Mouse (Mus musculus): Measurements from ENCODE around the gene Cnmd.

Gene Cnmd

DNA sequence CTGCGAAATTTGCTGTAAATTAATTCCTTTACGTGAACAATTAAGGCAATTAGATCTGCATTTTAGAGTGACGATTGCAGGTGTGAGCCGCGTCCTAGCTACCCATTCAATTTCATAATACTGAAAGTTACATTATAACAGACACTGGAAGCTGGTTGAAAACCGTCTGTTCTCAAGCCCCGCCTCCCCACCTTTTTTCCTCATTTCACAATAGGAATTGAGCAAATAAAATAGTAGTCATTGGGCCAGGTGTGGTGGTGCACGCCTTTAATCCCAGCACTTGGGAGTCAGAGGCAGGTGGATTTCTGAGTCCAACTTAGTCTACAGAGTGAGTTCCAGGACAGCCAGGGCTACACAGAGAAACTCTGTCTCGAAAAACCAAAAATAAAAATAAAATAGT is 19.9 kb downstream of the Cnmd start:
- no peak for DNase-seq

DNA sequence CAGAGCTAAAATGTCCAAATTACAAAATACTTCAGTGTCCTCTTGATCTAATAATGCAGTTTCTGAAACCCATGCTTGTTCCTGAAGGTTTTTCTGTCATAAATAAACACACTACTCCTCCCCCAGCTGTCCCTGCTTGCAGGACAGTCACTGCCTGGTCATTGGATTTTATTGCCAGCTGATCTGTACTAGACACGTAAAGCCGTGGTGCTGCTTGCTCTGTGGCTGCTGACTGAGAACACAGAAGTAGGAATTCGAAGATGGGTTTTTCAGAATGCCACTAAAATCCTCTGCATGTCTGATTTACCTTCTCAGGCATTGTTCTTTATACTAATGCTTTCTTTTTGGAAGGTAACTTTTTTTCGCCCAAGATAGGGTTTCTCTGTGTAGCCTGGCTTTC is 25.2 kb downstream of the Cnmd start:
- DNase-seq: no peak

DNA sequence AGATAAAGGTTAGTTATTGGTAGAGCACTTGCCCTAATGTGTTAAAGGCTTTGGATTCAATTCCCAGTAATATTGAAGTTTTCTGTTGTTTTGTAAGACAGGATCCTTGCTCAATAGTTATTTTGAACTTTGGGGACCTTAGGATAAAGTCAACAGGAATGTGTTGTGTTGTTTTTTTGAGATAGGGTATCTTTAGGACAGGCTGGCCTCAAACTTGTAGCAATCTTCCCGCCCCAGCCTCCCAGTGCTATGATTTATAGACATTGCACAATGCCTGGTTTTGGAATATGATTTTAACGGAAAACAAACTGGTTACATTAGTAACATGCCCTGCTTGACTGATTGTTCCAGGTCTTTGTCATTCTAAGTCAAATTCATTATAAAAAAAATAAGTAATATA is 28.8 kb downstream of the Cnmd start:
- no peak for DNase-seq

DNA sequence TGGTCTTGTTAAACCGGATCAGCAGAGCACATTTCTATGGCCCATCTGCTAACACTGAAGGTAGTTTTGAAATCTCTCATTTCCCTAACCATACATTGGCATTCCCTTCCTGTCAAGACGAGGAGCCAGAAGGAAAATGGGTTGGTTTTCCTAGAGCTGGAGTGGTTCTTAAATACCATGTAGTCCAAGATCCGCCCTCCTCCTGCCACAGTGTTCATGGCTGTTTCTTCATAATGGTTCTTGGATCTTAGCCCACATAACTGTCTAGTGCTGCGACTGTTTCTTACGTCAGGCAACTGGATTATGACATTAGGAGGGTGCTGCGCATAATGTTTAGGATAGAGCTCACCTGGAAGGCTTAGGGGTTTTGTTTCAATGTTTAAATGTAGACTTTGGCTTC is 29.6 kb downstream of the Cnmd start:
- no peak for DNase-seq

DNA sequence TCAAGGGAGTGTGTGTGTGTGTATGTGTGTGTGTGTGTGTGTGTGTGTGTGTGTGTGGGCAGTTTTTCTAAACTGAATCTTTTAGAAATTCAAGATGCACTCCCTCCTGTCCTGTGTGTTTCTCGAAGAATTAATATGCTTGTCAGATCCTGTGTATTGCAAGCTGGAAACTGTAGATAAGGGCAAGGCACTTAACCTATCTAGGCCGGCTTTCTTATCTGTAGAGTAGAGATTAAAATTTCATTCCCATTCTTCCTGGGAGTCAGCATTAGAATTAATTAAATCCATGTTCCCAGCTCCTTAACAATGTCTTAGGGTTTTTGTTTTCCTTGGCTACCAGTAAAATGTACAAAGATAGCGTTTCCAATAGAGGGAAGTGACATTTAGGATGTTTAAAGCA is 40.8 kb downstream of the Cnmd start:
- no peak for DNase-seq

- DNase-seq: no peak
Observed at GRCm38 (mm10) chr14:79619802-79620201, 42.2 kb downstream of the Cnmd start.

DNA sequence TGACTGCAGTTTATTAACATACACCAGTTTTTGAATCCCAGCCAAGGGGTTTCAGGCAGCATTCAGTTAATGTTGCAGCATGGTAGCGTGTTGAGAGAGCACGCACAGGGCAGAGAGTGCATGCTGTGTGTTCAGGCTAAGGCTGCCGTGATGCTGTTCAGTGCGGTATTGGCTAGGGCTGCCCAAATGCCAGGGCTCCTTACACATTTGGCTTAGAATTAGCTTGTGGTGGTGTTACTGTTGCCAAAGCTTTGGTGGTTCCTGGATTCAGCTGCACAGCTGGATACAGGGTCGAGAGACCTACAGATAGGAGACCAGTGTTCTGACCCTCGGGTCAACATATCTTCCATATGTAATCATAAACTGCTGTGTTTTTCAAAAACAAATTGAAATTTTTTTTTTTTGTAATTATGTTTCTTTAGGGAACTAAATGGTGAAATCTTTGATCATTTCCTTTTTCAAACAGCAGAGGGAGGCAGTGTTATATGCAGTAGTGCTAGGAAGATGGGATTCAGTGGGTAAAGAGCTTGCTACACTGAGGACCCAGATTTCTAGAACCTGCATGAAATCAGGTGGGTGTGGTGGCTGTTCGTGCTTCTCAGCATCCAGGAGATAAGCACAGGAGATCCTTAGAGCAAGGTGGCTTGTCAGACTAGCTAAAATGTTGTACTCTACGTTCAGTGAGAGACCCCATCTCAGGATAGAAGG is 44.7 kb downstream of the Cnmd start:
- no peak for DNase-seq

DNA sequence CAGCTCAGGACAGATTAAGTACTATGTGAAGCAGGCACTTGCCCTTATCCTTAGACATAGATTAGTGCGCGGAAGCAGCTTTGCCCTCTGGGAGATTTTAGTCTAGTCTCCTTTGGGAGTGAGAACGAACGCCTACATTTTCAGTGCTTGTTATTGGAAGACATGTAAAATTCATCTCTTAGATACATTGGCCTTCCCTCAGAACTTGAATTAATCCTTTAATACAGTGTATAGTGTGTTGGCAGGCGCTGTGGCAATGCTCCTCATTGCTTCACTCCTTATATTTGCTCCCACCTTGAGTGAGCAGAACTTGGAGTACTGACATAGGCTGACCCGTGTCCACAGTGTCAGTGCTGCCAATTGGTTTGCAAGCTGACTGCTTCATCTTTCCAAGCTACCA is 53.7 kb downstream of the Cnmd start:
- DNase-seq: no peak

- no peak for DNase-seq
Observed at GRCm38 (mm10) chr14:79607352-79607751, 54.6 kb downstream of the Cnmd start.

DNA sequence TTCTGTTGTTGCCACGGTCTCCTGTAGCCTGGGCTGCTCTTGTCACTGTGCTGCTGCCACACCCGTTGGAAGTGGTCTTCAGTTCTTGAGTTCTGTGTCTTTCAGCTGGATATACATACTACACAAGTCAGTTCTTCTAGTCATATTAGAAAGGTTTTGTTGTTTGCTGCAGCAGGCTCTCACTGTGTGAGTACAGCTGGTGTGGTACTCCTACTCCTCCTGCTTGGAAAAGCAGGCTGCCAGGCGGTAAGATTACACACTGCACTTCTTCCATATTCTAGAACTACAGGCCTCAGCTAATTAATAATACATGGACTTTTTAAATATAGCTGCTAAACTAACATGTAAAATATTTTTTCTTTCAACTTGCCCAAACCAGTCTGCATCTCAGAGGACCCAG is 55.1 kb downstream of the Cnmd start:
- no peak for DNase-seq

- no peak for DNase-seq
Observed at GRCm38 (mm10) chr14:79606392-79606791, 55.6 kb downstream of the Cnmd start.

- no peak for DNase-seq
Observed at GRCm38 (mm10) chr14:79605881-79606280, 56.1 kb downstream of the Cnmd start.

- DNase-seq: no peak
Observed at GRCm38 (mm10) chr14:79596602-79597001, 65.4 kb downstream of the Cnmd start.

DNA sequence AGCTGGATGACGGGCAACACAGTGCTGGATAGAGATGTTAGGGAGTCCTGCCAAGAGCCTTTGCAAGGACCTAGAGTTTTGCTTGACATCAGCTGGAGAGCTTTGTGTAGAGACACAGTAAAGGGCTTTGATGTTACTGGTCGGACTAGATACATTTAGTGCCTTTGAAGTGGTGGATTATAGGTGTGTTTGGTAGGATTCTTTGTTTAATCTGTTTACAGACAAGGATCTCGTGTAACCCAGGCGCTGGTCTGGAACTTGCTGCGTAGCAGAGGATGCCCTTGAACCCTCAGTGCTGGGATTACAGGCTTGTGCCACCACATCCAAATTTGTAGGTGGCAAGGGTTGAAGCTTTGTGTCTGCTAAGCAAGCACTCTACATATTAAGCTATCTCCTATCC is 67.9 kb downstream of the Cnmd start:
- DNase-seq: no peak

DNA sequence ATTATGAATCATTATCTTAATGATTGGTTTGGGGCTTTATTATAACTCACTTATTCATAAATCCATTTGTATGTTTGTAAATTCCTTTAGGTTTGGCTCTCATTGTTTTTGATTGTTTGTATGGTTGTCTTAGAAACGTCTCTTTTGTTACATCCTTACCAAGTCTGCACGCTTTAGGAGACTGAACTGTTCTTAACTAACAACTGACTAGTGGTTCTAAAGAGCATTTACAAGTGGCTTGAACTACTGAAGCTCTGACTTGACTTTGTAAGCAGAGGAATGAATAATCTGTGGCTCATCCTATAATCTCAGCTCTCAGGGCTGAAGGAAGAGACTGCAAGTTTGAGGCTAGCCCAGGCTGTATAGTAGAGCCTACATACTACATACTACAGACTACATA is 70.4 kb downstream of the Cnmd start:
- DNase-seq: no peak

GRCm38 (mm10) chr14:79590916-79591315 is 71.1 kb downstream of the Cnmd start:
- DNase-seq: no peak

DNA sequence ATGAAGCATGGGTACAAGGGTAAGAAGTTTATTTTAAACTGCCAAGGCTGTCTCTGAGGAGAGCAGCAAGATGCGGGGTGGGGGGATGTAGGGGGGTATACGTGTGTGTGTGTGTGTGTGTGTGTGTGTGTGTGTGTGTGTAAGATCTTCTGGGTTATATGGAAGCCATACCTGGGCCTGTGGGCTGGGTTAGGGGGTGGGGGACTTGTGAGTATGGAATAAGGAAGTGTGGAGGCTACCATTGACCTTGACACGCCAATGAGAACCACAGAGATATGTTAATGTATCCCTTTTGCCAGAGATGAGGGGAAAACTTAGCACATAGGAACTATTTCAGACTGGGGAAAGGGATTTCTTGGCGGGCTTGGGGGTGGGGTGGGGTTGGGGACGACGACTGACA is 72.6 kb downstream of the Cnmd start:
- DNase-seq: no peak

GRCm38 (mm10) chr14:79588534-79588951 is 73.4 kb downstream of the Cnmd start:
- DNase-seq: no peak

DNA sequence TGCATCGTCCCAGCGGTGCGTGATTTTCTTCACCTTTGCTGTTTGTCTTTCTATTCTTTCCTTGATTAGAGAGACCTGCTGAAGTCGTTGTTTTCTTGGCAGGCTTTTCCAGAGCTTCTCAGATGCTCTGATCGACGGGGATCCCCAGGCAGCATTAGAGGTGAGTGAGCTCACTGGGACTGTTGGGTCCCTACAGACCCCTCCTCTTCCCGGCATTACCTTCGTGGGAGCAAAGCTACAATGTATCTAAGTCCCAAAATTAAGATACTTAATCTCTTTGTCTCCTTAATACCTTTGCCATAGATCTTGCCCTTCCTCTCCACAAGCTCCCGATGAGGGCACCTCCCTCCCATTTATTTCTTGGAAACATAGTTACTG is 74.1 kb downstream of the Cnmd start:
- DNase-seq: no peak
